Comparison of ENCODE assay signal across 23 mouse cellular contexts in genomic region chr9:115545792-115546191, GRCm38 (mm10).
A peak's percentile ranks its signal among the peaks of the same experiment; 100 is the strongest.
DNase-seq lines count a peak whose midpoint lies in the region; TF ChIP-seq lines count a peak whose summit lies in the region.
"Had no signal": no experiment of that assay in that cellular context is flagged by ENCODE, and none has a peak within 500 bp of the region (broad histone marks: within the 10 kb centered on the region; RNA-seq: fewer than 3 reads in every experiment).

No protein-coding gene starts in this region.

- H3K27ac ChIP-seq in layer of hippocampus, adult 2 months, result peak overlapping the region; percentile 32; the same call in 1 of the 2 replicates
- H3K27ac ChIP-seq: embryonic facial prominence, embryonic 13.5 days; forebrain, embryonic 12.5 days; heart, embryonic 10.5 days; hindbrain, embryonic 12.5 days; hindbrain, postnatal 0 days had no signal

- no peak for TF ChIP-seq CTCF in layer of hippocampus, adult 2 months (conservative IDR thresholded peaks at IDR 0.05)

- no peak overlapping the region for H3K4me3 ChIP-seq in layer of hippocampus, adult 2 months
- H3K4me3 ChIP-seq: embryonic facial prominence, embryonic 13.5 days; erythroblast, embryonic 14.5 days; forebrain, embryonic 12.5 days; heart, embryonic 10.5 days; hindbrain, embryonic 12.5 days had no signal

- DNase-seq in layer of hippocampus, adult 2 months (ENCODE audit: low spot score in 2 of 2), result no peak
- no peak for DNase-seq in layer of hippocampus, postnatal 25 days (ENCODE audit: extremely low spot score in 1 of 2, low spot score in 1 of 2)
- DNase-seq in ES-CJ7 (ENCODE audit: low read depth, low spot score) (peak; percentile 88), ZHBTc4 (ENCODE audit: low read depth, low spot score) (peak; percentile 87)
- DNase-seq in cerebellum, postnatal 25 days, result no peak
- no peak for DNase-seq in kidney, adult 11 months
- DNase-seq in spleen, adult 18-20 months, result no peak
- DNase-seq: adrenal gland, postnatal 10 days; cerebellum, adult 11-12 months; cerebellum, adult 9-10 months; cerebellum, postnatal 36 days; embryo, embryonic 11 days; gastrocnemius, postnatal 10 days; heart, adult 18-20 months; heart, postnatal 10 days; heart, postnatal 4 days; kidney, adult 18-20 months had no signal

Comparison
In these comparisons a context has a peak if more than half of its experiments do, and no peak if none do; other contexts are left out.
1. DNase-seq: peak in ES-CJ7 (single experiment) and ZHBTc4 (single experiment); none in layer of hippocampus, adult 2 months (0 of 2), layer of hippocampus, postnatal 25 days (0 of 2), cerebellum, postnatal 25 days (0 of 2), kidney, adult 11 months (single experiment) and spleen, adult 18-20 months (0 of 2).